Mouse (Mus musculus) intestine, embryonic 14.5 days (tissue): ENCODE results near the gene Tmem198b. TPM values are rescaled to one million over a fixed set of nuclear protein-coding genes. Genes with fewer than 3 reads are reported as not detected.

ENCODE experiments used
- polyA plus RNA-seq: library from polyadenylated mRNA; unstranded; fragments of >200 nt; fragmentation: Nextera tagmentation; extraction: Ambion mirVana; gene quantifications from 2 replicates; pipeline ENCODE4 v1.2.1, GENCODE M21; 2014

Gene Tmem198b
- polyA plus RNA-seq, 1 experiment from 2014 or later: 13.2 TPM

Other genes with a start within 250 kb of the Tmem198b start
- gene Pa2g4, start 238.4 kb downstream of the Tmem198b start, polyA plus RNA-seq: 248 and 252 TPM in 2 replicates
- 31.2 and 32.4 TPM in 2 replicates for gene Erbb3, start 214.7 kb downstream of the Tmem198b start, polyA plus RNA-seq
- gene Rps26, start 177.6 kb downstream of the Tmem198b start, polyA plus RNA-seq: 1,095 and 1,163 TPM in 2 replicates
- gene Ikzf4, start 158.4 kb downstream of the Tmem198b start, polyA plus RNA-seq: 3.0 and 3.2 TPM in 2 replicates
- gene Suox, start 130.3 kb downstream of the Tmem198b start, polyA plus RNA-seq: 9.8 and 12.7 TPM in 2 replicates
- 59.4 and 64.4 TPM in 2 replicates for gene Rab5b, start 108.1 kb downstream of the Tmem198b start, polyA plus RNA-seq
- 1.2 TPM in 2 replicates for gene Pmel, start 100.2 kb downstream of the Tmem198b start, polyA plus RNA-seq
- 89.0 and 93.2 TPM in 2 replicates for gene Cdk2, start 99.3 kb downstream of the Tmem198b start, polyA plus RNA-seq
- gene Dgka, start 59.5 kb downstream of the Tmem198b start, polyA plus RNA-seq: 5.9 and 7.7 TPM in 2 replicates
- gene Pym1, start 56.5 kb downstream of the Tmem198b start, polyA plus RNA-seq: 34.2 and 38.5 TPM in 2 replicates
- gene Mmp19, start 13.5 kb downstream of the Tmem198b start, polyA plus RNA-seq: 0.43 and 0.72 TPM in 2 replicates
- 35.5 and 37.7 TPM in 2 replicates for gene Dnajc14, start 308 bp downstream of the Tmem198b start, polyA plus RNA-seq
- 189 and 203 TPM in 2 replicates for gene Sarnp, start 13.0 kb upstream of the Tmem198b start, polyA plus RNA-seq
- gene Ormdl2, start 17.3 kb upstream of the Tmem198b start, polyA plus RNA-seq: 86.0 and 88.0 TPM in 2 replicates
- gene Gdf11, start 87.3 kb upstream of the Tmem198b start, polyA plus RNA-seq: 4.5 and 5.3 TPM in 2 replicates
- 558 and 572 TPM in 2 replicates for gene Cd63, start 96.6 kb upstream of the Tmem198b start, polyA plus RNA-seq
- gene Rdh5, start 118.5 kb upstream of the Tmem198b start, polyA plus RNA-seq: 8.9 and 11.5 TPM in 2 replicates
- gene Bloc1s1, start 119.7 kb upstream of the Tmem198b start, polyA plus RNA-seq: 218 and 228 TPM in 2 replicates
- gene Itga7, start 129.4 kb upstream of the Tmem198b start, polyA plus RNA-seq: 2.1 and 2.3 TPM in 2 replicates
- gene Mettl7b, start 156.6 kb upstream of the Tmem198b start, polyA plus RNA-seq: 1.2 and 2.4 TPM in 2 replicates
- gene Olfr9, start 185.1 kb upstream of the Tmem198b start, polyA plus RNA-seq: not detected in 2 replicates
- not detected in 2 replicates for gene Olfr763, start 206.4 kb upstream of the Tmem198b start, polyA plus RNA-seq
- gene Olfr764-ps1, start 235.5 kb upstream of the Tmem198b start, polyA plus RNA-seq: not detected in 2 replicates
- not detected in 2 replicates for gene Olfr765, start 245.6 kb upstream of the Tmem198b start, polyA plus RNA-seq